Mouse (Mus musculus): ENCODE results near the gene Zfp672.
"Not testable (repeated sequence)": the region's sequence is repeated elsewhere in the genome, so short reads cannot be mapped to it uniquely, and the experiment has no call there.

Zfp672 gene

DNA sequence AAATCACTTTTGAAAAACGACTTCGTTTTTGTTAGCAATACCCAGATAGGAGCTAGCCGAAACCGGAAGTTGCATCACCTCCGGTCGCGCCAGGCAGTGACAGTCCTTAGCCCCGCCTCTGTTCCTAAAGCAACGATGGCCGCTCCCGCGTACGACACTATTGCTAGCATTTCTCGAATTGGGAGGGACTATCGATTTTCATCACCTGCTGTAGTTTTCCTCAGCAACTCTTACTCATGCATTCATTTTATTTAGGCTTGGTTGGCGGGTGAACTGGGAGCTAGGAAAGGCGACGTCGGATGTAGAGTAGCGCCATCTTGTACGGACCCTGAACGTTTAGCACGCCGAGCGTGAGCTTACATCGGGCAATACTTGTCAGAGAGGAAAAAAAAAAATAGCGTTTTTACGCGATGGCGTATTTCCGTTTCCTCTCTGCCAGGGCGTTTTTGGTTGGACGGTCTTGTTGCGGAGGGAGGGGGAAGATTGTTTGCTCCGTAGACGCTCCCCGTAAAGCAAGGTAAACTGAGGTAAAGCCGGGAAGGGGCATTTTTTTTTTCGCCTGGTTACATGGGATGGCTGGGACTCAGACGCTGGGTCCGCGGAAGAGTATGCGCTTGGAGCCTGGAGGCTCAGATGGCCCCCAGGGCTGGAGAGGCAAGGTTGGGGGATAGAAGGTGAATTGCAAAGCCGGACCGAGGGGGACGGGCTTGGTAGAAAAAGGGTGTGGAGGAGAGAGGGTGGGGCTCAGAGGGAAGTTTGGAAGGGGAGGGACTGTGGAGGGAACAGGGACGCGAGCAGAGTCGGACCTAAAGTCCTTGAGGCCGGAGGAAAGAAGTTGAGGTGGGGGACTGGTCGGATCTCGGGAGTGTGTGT is at the start of gene Zfp672, which contains the start of gene Sh3bp5l:
Gene Zfp672, minus strand, starts transcription at position 64 of the 873 bp plus-strand sequence.
Gene Sh3bp5l, plus strand, starts transcription at position 449 of the 873 bp plus-strand sequence.
- peak; percentile 79 for DNase-seq (ENCODE audit: low spot score)

GRCm38 (mm10) chr11:58379516-58379915 is 49.4 kb upstream of the Zfp672 start:
- DNase-seq (ENCODE audit: low spot score) = no peak

DNA sequence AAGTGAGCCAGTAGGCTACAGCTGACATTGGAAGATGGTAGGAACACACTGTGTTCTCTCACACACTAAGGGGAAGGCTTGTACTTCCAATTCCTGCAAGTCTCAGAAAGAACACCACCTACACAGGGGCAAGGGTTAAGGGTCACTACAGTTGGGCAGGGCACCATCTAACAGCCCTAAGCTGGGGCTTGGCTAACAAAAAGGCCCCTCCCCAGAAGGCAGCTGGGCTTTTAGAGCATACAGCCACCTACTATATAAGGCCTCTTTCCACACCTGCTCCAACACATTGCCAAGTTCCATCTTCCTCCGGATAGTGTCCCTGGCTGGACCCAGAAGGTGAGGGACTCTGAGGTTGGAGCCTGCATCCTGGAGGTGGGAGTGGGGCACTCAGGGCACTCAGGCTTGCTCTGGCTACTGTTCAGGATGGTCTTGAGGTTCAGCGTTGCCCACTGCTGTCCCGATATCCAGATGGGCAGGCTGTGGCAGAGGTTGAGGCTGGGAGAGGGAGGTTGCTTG is 48.7 kb upstream of the Zfp672 start, which contains the start of gene Lypd8:
Gene Lypd8, plus strand, starts transcription at position 281 of the 516 bp plus-strand sequence.
- no peak for DNase-seq (ENCODE audit: low spot score)

DNA sequence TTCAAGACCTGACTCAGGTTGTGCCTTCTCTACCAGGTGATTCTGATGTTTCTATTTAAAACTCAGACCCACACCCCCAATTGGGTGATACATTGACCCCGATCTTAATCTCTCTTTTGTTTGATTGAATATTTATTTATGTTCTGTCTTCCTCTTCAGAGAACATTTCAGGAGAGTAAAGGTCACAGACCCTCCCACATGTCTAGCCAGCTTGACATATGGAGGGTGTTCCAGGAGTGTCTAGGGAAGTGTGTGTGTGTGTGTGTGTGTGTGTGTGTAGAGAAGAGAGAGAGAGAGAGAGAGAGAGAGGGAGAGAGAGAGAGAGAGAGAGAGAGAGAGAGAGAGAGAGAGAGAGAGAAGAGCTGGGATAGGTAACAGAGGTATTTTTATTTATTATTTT is 47.5 kb upstream of the Zfp672 start:
- no peak for DNase-seq (ENCODE audit: low spot score)

- DNase-seq (ENCODE audit: low spot score) = no peak
Measured at GRCm38 (mm10) chr11:58377273-58377672, 47.1 kb upstream of the Zfp672 start.

DNA sequence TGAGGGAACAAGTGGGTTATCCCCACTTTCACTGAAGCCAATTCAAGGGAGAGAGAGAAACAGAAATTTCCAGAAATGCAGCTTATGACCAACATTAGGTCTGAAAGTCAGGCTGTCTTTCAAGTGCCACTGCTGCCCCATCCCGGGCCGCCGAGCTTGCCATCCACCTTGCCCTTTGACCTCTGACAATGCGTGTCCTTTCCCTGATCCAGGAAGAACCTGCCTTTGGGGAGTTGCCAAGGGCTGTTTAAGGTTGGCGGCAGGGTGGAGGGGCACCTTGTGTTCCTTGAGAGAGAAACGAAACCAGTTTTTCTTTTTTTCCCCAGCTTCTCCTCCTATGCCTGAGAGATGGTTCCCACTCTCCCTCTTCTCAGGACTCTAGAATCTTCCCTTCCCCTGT is 36.1 kb upstream of the Zfp672 start:
- not testable (repeated sequence) for DNase-seq (ENCODE audit: low spot score)

DNA sequence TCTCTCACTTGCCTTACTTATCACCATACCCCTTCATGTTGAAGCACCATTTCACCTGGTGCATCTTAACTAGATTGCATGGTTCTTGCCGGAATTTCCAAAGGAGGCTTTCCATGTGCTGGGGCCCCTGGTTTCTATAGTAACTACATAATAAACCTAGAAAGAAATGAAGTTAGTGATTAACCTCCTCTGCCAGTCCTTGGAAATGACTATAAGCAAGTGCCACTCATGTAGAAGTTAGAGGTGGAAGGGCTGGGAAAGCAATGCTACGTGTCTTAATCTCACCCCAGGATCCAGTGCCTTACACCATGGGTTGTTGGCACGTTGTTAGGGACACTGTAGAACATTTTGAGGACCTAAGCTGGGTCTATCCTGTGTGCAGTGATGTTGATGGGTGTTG is 34.3 kb upstream of the Zfp672 start:
- no peak for DNase-seq (ENCODE audit: low spot score)

GRCm38 (mm10) chr11:58362562-58362961 is 32.4 kb upstream of the Zfp672 start:
- not testable (repeated sequence) for DNase-seq (ENCODE audit: low spot score)

- DNase-seq (ENCODE audit: low spot score) = no peak
Measured at GRCm38 (mm10) chr11:58357844-58358534, 27.9 kb upstream of the Zfp672 start.

DNA sequence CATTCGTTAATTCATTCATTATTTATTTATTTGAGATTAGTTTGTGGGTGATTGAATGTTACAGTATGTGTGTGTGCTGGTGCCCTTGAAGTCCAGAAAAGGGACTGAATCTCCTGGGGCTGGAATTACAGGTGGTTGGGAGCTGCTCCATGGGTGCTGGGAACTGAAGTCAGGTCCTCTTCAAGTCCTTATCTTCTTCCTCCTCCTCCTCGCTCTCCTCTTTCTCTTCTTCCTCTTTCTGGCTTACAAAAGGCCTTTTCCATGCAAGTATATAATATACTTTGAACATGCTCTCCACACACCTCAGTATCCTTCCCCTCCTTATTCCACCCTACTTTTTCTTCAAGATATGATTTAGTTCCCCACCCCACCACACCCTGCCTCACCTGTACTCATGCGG is 26.9 kb upstream of the Zfp672 start:
- DNase-seq (ENCODE audit: low spot score) = no peak

- DNase-seq (ENCODE audit: low spot score) = no peak
Measured at GRCm38 (mm10) chr11:58354927-58355326, 24.8 kb upstream of the Zfp672 start.

GRCm38 (mm10) chr11:58354476-58354875 is 24.3 kb upstream of the Zfp672 start:
- DNase-seq (ENCODE audit: low spot score) = no peak

GRCm38 (mm10) chr11:58353709-58354108 is 23.6 kb upstream of the Zfp672 start:
- DNase-seq (ENCODE audit: low spot score) = no peak

DNA sequence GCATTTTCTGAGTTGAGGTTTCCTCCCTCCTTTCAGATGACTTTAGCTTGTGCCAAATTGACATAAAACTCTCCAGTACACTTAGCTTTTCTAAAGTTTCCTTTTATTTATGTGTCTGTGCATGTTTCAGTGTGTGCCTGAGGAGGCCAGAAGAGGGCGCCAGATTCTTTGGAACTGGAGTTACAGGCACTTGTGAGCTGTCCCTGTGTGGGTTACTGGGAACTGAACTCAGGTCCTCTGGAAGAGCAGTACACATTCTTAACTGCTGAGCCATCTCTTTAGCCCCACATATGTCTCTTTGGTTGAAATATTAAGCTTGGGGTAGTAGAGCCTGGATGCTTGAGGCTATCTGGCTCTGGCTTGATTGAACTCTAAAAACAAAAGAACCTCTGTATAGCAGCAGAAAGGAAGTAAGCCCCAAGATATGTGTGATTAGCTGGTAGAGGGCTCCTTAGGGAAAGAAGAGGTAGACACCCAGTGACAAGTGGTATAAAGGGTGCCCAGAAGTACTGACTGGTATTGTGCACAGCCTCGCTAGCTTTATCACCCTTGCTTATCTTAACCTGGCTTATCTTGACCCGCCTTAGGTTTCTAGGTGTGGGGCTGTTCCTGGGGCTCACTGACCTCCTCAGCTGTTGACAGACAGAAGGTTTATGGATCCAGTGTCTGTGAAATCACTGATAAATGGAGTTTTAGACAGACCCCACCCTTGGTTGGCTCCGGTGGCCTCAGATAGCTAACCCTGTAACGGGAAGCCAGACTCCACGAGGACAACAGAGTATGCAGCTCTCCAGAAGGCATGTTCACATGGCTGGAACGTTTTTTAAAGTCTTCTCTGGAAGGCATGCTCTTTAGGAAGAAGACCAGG is 22.8 kb upstream of the Zfp672 start:
- DNase-seq (ENCODE audit: low spot score) = no peak

GRCm38 (mm10) chr11:58351179-58351578 is 21.0 kb upstream of the Zfp672 start:
- no peak for DNase-seq (ENCODE audit: low spot score)

DNA sequence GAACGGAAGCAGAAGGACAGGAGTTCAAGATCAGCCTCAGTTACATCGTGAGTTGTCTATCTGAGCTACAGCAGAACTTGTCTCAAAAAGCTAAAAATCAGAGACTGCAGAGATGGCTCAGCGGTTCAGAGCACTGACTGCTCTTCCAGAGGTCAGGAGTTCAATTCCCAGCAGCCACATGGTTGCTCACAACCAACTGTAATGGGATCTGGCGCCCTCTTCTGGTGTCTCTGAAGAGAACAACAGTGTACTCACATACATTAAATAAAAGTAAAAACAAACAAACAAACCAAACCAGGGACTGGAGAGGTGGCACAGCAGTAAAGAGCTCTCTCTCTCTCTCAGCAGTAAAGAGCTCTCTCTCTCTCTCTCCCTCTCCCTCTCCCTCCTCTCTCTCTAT is 20.5 kb upstream of the Zfp672 start:
- no peak for DNase-seq (ENCODE audit: low spot score)

- DNase-seq (ENCODE audit: low spot score) = no peak
Measured at GRCm38 (mm10) chr11:58346745-58347144, 16.6 kb upstream of the Zfp672 start.

DNA sequence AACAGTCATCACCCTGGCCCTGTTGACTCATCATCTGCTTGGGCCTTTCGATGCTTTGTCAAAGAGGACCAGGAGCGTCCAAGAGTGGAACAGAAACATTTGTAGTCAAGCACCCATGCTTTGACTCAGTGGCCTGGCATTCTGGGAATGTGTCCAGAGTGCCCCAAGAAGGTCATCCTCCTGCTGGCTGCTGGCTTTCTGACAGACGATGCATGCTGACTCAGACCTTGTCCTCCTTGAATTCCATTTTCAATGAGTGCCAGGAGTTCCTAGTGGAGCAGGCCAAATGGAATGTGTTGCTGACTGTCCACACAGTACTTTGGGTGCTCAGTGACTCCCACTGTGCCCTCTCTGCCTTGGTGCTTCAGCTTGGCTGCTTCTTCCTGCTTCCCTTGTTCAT is 4.6 kb upstream of the Zfp672 start:
- DNase-seq (ENCODE audit: low spot score) = no peak

- DNase-seq (ENCODE audit: low spot score) = no peak
Measured at GRCm38 (mm10) chr11:58331546-58331945, 1.4 kb upstream of the Zfp672 start.

- DNase-seq (ENCODE audit: low spot score) = no peak
Measured at GRCm38 (mm10) chr11:58331149-58331495, 983 bp upstream of the Zfp672 start.

DNA sequence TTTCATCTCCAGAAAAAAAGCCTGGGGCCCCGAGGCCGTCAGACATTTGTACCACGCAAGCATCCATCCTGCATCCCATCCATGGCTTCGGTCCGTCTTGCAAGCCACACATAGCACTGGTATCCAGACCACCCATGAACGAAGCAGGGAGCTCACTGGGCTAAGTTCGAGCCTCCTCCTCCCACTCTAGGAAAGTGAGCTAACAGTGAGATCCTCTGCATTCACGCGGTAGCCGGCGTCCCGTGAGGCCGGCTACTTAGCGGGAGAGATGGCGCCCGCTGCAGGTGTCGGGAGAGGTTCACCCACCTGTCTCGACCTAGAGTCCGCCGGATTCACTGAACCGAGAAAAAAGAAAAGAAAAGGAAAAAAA is 248 bp downstream of the Zfp672 start:
- no peak for DNase-seq (ENCODE audit: low spot score)

DNA sequence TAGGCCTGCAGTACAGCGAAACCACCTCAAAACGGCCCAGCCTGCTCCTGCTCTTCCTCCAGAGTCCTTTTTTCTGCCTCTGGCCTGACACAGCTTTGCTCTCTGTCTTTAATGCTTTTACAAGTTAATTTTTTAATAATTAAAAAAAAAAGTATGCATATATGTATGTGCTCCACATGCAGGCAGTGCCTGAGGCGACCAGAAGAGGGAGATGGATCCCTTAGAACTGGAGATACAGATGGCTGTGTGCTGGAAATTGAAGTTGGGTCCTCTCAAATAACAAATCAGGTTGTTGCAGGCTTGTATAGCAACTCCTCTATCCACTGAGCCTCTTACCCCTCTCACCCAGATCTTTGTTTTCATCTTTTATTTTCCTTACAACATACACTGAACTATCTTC is 3.4 kb downstream of the Zfp672 start:
- no peak for DNase-seq (ENCODE audit: low spot score)

All from ovary, postnatal 14 days (tissue).